Mouse (Mus musculus): Measurements from ENCODE around the gene Kcnma1. TPM values are rescaled to one million over a fixed set of nuclear protein-coding genes. Genes with fewer than 3 reads are reported as not detected.

Gene Kcnma1
- polyA plus RNA-seq, 1 experiment: 3.5 TPM

DNA sequence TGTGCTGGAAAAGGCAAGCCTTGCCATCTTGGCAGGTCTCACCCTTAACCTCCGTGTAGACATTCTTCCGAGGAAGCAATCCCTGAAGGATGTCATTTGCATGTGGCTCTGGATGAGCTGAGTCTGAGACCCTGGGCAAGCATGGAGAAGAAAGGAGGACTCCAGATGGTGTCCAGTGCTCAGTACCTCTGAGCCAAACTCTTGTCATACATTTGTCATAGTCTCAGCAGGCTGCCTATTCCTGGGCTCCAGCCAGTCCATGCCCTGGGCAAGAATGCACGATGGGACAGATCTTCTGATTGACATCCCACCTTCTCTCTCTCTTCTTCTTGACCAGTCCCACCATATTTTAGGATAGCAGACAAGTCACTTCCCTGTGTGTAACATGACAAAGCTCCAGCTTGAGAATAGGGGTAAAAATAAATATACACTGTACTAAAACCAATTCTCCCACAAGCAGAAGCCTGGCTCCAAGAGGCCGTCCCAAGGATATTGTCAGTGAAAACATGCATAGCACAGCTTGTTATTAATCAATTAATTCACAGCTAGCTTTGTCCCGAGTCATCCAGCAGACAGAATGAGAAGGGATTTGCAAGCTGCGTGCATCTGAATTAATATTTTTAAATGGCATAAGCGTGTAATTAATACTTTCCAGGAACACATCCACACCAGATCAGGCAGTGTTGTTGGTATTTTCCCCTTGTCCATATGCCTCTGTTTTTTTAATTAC is 290.4 kb downstream of the Kcnma1 start:
- TF ChIP-seq POLR2A (IDR thresholded peaks at IDR 0.05; ENCODE audit: low read depth, low read length) (no peak), CTCF (IDR thresholded peaks at IDR 0.05; ENCODE audit: extremely low read depth, insufficient read length, insufficient replicate concordance, low read depth, low read length) (no peak)
- H3K4me1 ChIP-seq (ENCODE audit: control insufficient read depth, insufficient read depth, insufficient read length, low read length): no peaks in the 10 kb centered on the region
- H3K4me3 ChIP-seq (ENCODE audit: low read depth, low read length): no peak overlapping the region
- no peaks in the 10 kb centered on the region for H3K36me3 ChIP-seq (ENCODE audit: control insufficient read depth, insufficient read depth, low read length)
- H3K27ac ChIP-seq (ENCODE audit: insufficient read depth, low read depth, low read length): no peak overlapping the region
- no peaks in the 10 kb centered on the region for H3K27me3 ChIP-seq (ENCODE audit: control insufficient read depth, insufficient read depth, low read length)
- 80% methylated on average over 7 of the region's 7 CpGs for WGBS

- TF ChIP-seq POLR2A (IDR thresholded peaks at IDR 0.05; ENCODE audit: low read depth, low read length): no peak
- TF ChIP-seq CTCF (IDR thresholded peaks at IDR 0.05; ENCODE audit: extremely low read depth, insufficient read length, insufficient replicate concordance, low read depth, low read length): no peak
- Histone ChIP-seq H3K27me3 (ENCODE audit: control insufficient read depth, insufficient read depth, low read length) (no peaks in the 10 kb centered on the region), H3K4me3 (ENCODE audit: low read depth, low read length) (no peak overlapping the region), H3K27ac (ENCODE audit: insufficient read depth, low read depth, low read length) (no peak overlapping the region), H3K36me3 (ENCODE audit: control insufficient read depth, insufficient read depth, low read length) (no peaks in the 10 kb centered on the region), H3K4me1 (ENCODE audit: control insufficient read depth, insufficient read depth, insufficient read length, low read length) (no peaks in the 10 kb centered on the region)
- WGBS: 77% methylated on average over 3 of the region's 3 CpGs
Observed at GRCm38 (mm10) chr14:23719246-23719645, 295.0 kb downstream of the Kcnma1 start.

GRCm38 (mm10) chr14:23718667-23719066 is 295.6 kb downstream of the Kcnma1 start:
- Histone ChIP-seq H3K36me3 (ENCODE audit: control insufficient read depth, insufficient read depth, low read length) (no peaks in the 10 kb centered on the region), H3K4me3 (ENCODE audit: low read depth, low read length) (no peak overlapping the region), H3K27me3 (ENCODE audit: control insufficient read depth, insufficient read depth, low read length) (no peaks in the 10 kb centered on the region), H3K27ac (ENCODE audit: insufficient read depth, low read depth, low read length) (no peak overlapping the region), H3K4me1 (ENCODE audit: control insufficient read depth, insufficient read depth, insufficient read length, low read length) (no peaks in the 10 kb centered on the region)
- TF ChIP-seq POLR2A (IDR thresholded peaks at IDR 0.05; ENCODE audit: low read depth, low read length) (no peak), CTCF (IDR thresholded peaks at IDR 0.05; ENCODE audit: extremely low read depth, insufficient read length, insufficient replicate concordance, low read depth, low read length) (no peak)
- 77% methylated on average over 6 of the region's 6 CpGs for WGBS

DNA sequence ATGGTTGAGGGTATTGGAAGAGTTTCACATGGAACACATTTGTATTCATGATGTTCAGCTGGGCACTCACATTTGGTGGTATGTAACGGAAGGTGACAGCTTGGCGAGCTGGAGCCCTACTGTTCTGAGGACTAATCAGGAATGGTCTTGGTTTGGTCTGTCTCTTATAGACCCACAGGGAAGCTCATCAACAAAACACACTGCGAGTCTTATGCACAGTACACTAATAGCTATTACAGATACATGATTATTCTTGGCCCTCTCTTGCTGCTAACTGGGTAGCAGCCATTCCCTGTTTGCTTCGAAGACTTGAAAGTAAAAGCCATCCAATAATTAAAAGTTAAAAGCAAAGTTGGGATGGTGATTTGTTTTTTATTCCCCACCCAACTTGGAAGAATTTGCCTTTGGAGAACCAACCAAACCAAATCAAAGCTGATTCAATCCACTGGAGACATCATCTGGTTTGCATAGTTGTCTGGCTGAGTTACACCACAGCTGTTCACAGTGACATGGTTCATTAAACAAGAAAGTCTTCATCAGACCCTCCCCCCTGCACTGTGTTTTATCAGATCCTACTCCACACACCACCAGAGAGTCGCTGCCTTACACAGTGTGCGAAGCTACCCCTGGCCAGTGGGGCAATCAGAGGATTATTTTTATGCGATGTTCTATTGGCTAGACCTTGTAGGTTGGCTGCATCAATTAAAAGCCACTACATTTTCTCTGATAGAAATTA is 299.7 kb downstream of the Kcnma1 start:
- Histone ChIP-seq H3K36me3 (ENCODE audit: control insufficient read depth, insufficient read depth, low read length) (no peaks in the 10 kb centered on the region), H3K4me3 (ENCODE audit: low read depth, low read length) (no peak overlapping the region), H3K4me1 (ENCODE audit: control insufficient read depth, insufficient read depth, insufficient read length, low read length) (no peaks in the 10 kb centered on the region), H3K27me3 (ENCODE audit: control insufficient read depth, insufficient read depth, low read length) (no peaks in the 10 kb centered on the region), H3K27ac (ENCODE audit: insufficient read depth, low read depth, low read length) (no peak overlapping the region)
- no peak for TF ChIP-seq POLR2A (IDR thresholded peaks at IDR 0.05; ENCODE audit: low read depth, low read length)
- no peak for TF ChIP-seq CTCF (IDR thresholded peaks at IDR 0.05; ENCODE audit: extremely low read depth, insufficient read length, insufficient replicate concordance, low read depth, low read length)
- WGBS: 83% methylated on average over 7 of the region's 7 CpGs

- 86% methylated on average over 5 of the region's 5 CpGs for WGBS
Observed at GRCm38 (mm10) chr14:23712891-23713290, 301.4 kb downstream of the Kcnma1 start.

GRCm38 (mm10) chr14:23710954-23711353 is 303.3 kb downstream of the Kcnma1 start:
- Histone ChIP-seq H3K27me3 (ENCODE audit: control insufficient read depth, insufficient read depth, low read length) (no peaks in the 10 kb centered on the region), H3K27ac (ENCODE audit: insufficient read depth, low read depth, low read length) (no peak overlapping the region), H3K4me3 (ENCODE audit: low read depth, low read length) (no peak overlapping the region), H3K4me1 (ENCODE audit: control insufficient read depth, insufficient read depth, insufficient read length, low read length) (no peaks in the 10 kb centered on the region), H3K36me3 (ENCODE audit: control insufficient read depth, insufficient read depth, low read length) (no peaks in the 10 kb centered on the region)
- WGBS: 80% methylated on average over 7 of the region's 7 CpGs
- TF ChIP-seq POLR2A (IDR thresholded peaks at IDR 0.05; ENCODE audit: low read depth, low read length) (no peak), CTCF (IDR thresholded peaks at IDR 0.05; ENCODE audit: extremely low read depth, insufficient read length, insufficient replicate concordance, low read depth, low read length) (no peak)

More at GRCm38 (mm10) chr14:23712891-23713290, 301.4 kb downstream of the Kcnma1 start:
- TF ChIP-seq CTCF (IDR thresholded peaks at IDR 0.05; ENCODE audit: extremely low read depth, insufficient read length, insufficient replicate concordance, low read depth, low read length): no peak
- no peak for TF ChIP-seq POLR2A (IDR thresholded peaks at IDR 0.05; ENCODE audit: low read depth, low read length)
- no peaks in the 10 kb centered on the region for H3K4me1 ChIP-seq (ENCODE audit: control insufficient read depth, insufficient read depth, insufficient read length, low read length)
- H3K36me3 ChIP-seq (ENCODE audit: control insufficient read depth, insufficient read depth, low read length): no peaks in the 10 kb centered on the region
- no peak overlapping the region for H3K27ac ChIP-seq (ENCODE audit: insufficient read depth, low read depth, low read length)
- H3K27me3 ChIP-seq (ENCODE audit: control insufficient read depth, insufficient read depth, low read length): no peaks in the 10 kb centered on the region
- H3K4me3 ChIP-seq (ENCODE audit: low read depth, low read length): no peak overlapping the region

DNA sequence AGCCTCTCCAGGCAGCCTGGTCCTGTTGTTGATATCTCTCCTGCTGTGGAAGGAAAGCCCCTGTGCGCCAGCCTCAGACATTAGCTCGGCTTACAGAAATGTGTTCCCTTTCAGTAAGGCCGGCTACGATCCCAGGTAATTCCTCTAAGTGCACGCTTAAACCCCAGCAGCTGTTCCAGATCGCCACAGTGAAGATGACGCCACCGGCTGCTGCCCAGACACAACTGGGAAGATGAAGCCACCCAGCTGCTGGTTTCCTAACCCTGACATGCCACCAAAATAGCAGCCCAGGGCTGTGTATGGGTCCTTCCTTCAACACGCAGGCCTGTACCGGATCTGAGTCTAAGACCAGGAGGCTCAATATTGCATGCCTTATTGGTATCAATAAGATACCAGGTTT is 307.5 kb downstream of the Kcnma1 start:
- TF ChIP-seq POLR2A (IDR thresholded peaks at IDR 0.05; ENCODE audit: low read depth, low read length) (no peak), CTCF (IDR thresholded peaks at IDR 0.05; ENCODE audit: extremely low read depth, insufficient read length, insufficient replicate concordance, low read depth, low read length) (no peak)
- Histone ChIP-seq H3K27ac (ENCODE audit: insufficient read depth, low read depth, low read length) (no peak overlapping the region), H3K27me3 (ENCODE audit: control insufficient read depth, insufficient read depth, low read length) (no peaks in the 10 kb centered on the region), H3K4me1 (ENCODE audit: control insufficient read depth, insufficient read depth, insufficient read length, low read length) (no peaks in the 10 kb centered on the region), H3K4me3 (ENCODE audit: low read depth, low read length) (no peak overlapping the region), H3K36me3 (ENCODE audit: control insufficient read depth, insufficient read depth, low read length) (no peaks in the 10 kb centered on the region)
- 80% methylated on average over 10 of the region's 10 CpGs for WGBS
